Mouse (Mus musculus) gastrocnemius, postnatal 4 days (tissue): ENCODE measurements around the gene Armt1. TPM values are rescaled to one million over a fixed set of nuclear protein-coding genes. Genes with fewer than 3 reads are reported as not detected.
A peak's percentile ranks its signal among the peaks of the same experiment; 100 is the strongest.
"Not testable (repeated sequence)": the region's sequence is repeated elsewhere in the genome, so short reads cannot be mapped to it uniquely, and the experiment has no call there.

Experiments used
- DNase-seq, 2 experiments: peaks; one replicate each; pipeline ENCODE4 v3.0.0; 2021 to 2022; ENCODE audit warnings: low spot score in 2 of 2, mixed read lengths in 2 of 2
- total RNA-seq, 2 experiments: library from RNA; stranded (reverse); gene quantifications; 2 replicates each; pipeline ENCODE4 v1.2.3; 2021

Armt1 gene
- total RNA-seq, 2 experiments from 2014 or later = 11.1 to 12.5 TPM

GRCm38 (mm10) chr10:4432996-4433755, 909 bp downstream of the Armt1 start:
- no peak for DNase-seq

GRCm38 (mm10) chr10:4433871-4434270, 1.6 kb downstream of the Armt1 start:
- DNase-seq = not testable (repeated sequence)

- no peak for DNase-seq
Observed at GRCm38 (mm10) chr10:4435416-4435815, 3.1 kb downstream of the Armt1 start.

GRCm38 (mm10) chr10:4456409-4456808, 24.1 kb downstream of the Armt1 start:
- DNase-seq = no peak

- DNase-seq = no peak
Observed at GRCm38 (mm10) chr10:4460201-4460600, 27.9 kb downstream of the Armt1 start.

GRCm38 (mm10) chr10:4465799-4466198, 33.5 kb downstream of the Armt1 start:
- DNase-seq = no peak

- no peak for DNase-seq
Observed at GRCm38 (mm10) chr10:4469406-4469805, 37.1 kb downstream of the Armt1 start.

GRCm38 (mm10) chr10:4473591-4473993, 41.3 kb downstream of the Armt1 start:
- DNase-seq = no peak

- no peak for DNase-seq
Observed at GRCm38 (mm10) chr10:4475431-4475830, 43.2 kb downstream of the Armt1 start.

- DNase-seq = no peak
Observed at GRCm38 (mm10) chr10:4476604-4477003, 44.3 kb downstream of the Armt1 start.

GRCm38 (mm10) chr10:4480929-4481328, 48.7 kb downstream of the Armt1 start:
- DNase-seq = no peak

GRCm38 (mm10) chr10:4481695-4482094, 49.4 kb downstream of the Armt1 start:
- DNase-seq = no peak

- peak in 1 of 2 experiments; percentile 13 for DNase-seq
Observed at GRCm38 (mm10) chr10:4482355-4482754, 50.1 kb downstream of the Armt1 start, which contains the start of gene Ccdc170. Ccdc170 (plus strand) TSS chr10:4482502.

GRCm38 (mm10) chr10:4483848-4484247, 51.6 kb downstream of the Armt1 start:
- no peak for DNase-seq

- DNase-seq = no peak
Observed at GRCm38 (mm10) chr10:4484986-4485385, 52.7 kb downstream of the Armt1 start.

GRCm38 (mm10) chr10:4489865-4490264, 57.6 kb downstream of the Armt1 start:
- no peak for DNase-seq

GRCm38 (mm10) chr10:4491281-4491680, 59.0 kb downstream of the Armt1 start:
- DNase-seq = no peak

- no peak for DNase-seq
Observed at GRCm38 (mm10) chr10:4492045-4492444, 59.8 kb downstream of the Armt1 start.

- DNase-seq = no peak
Observed at GRCm38 (mm10) chr10:4492909-4493308, 60.6 kb downstream of the Armt1 start.

- no peak for DNase-seq
Observed at GRCm38 (mm10) chr10:4503251-4503650, 71.0 kb downstream of the Armt1 start.
